Mouse (Mus musculus) liver, embryonic 14.5 days (tissue): ENCODE measurements around the gene Btbd18.

Experiments used
- CTCF ChIP-seq: IDR thresholded peaks from 2 replicates; pipeline ENCODE4 v1.5.1; 2016; ENCODE audit warnings: antibody characterized with exemption, low read depth, control low read depth
- EP300 ChIP-seq: IDR thresholded peaks from 2 replicates; pipeline ENCODE4 v1.6.1; 2016; ENCODE audit warnings: antibody characterized with exemption, low read depth

DNA sequence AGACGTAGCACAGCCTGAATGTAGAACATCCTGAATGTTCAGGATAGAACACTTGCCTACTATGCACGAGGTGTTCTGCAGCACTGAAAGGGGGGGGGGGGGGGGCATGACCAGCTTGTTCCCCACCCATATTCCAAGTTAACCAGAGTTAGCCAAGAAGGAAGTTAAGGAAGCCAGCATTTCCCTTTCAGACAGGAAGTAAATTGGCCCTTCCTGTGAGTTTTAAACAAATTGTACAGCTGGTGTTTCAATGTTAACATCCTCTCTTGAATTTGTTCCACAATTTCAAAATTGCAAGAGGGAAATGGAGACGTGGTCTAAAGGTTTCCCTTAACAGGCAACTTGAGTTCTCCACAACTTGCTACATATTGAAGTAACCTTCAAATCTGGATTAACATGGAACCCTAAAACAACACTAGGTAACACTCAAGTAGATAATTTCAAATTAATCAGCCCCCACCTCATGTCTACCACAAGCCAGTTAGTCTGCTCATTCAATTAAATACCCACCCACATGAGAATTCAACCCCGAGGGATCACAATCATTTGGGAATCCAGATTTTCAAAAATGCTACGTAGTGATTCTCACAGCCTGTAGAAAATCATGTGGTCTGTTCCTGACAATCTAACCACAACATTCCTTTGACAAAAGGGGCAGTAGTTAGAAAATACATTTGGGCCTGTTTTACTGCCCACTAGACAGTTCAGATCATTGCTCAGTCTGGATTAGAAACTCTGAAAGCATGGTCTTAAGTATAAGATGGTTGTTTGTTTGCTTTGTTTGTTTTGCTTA, 20.3 kb upstream of the Btbd18 start:
- TF ChIP-seq EP300 (no peak), CTCF (no peak)
